Mouse (Mus musculus): ENCODE results near the gene Mrpl51.

GRCm38 (mm10) chr6:125166051-125166751, 25.4 kb upstream of the Mrpl51 start, which contains the start of gene Gapdh:
- TF ChIP-seq CTCF (IDR thresholded peaks at IDR 0.05; ENCODE audit: low read depth, low read length), result no peak
- TF ChIP-seq POLR2A (IDR thresholded peaks at IDR 0.05; ENCODE audit: borderline replicate concordance, low read depth, low read length), result no peak
